Mouse (Mus musculus) neural tube, embryonic 11.5 days (tissue): Measurements from ENCODE around the gene Ccr9. TPM values are rescaled to one million over a fixed set of nuclear protein-coding genes. Genes with fewer than 3 reads are reported as not detected.

ENCODE experiments used
- ATAC-seq: fragments of 200-750 bp; cut with Nextera tagmentation; 2 replicates; pipeline ENCODE4 v1.8.0; 2017; ENCODE audit warnings: moderate number of reproducible peaks, mild to moderate bottlenecking, moderate TSS enrichment, moderate library complexity; ENCODE audit not compliant: insufficient read depth, low FRiP score, low TSS enrichment
- DNase-seq: peaks from one replicate; pipeline ENCODE4 v3.0.0-alpha.2; 2015; ENCODE audit warnings: low spot score
- H3K27ac ChIP-seq: fragments of 300-500 bp; sonication (generic); 2 replicates; pipeline ENCODE4 v1.5.1; 2014; ENCODE audit warnings: low read depth, mild to moderate bottlenecking, low read length
- H3K27me3 ChIP-seq: fragments of 300-500 bp; sonication (generic); 2 replicates; pipeline ENCODE4 v1.6.1; 2014; ENCODE audit warnings: mild to moderate bottlenecking, low read length, mixed read lengths; ENCODE audit not compliant: control insufficient read depth, insufficient read depth
- H3K36me3 ChIP-seq: fragments of 300-500 bp; sonication (generic); 2 replicates; pipeline ENCODE4 v1.6.1; 2014; ENCODE audit warnings: mild to moderate bottlenecking, low read length, moderate library complexity, mixed read lengths; ENCODE audit not compliant: control insufficient read depth, insufficient read depth
- H3K4me1 ChIP-seq: fragments of 300-500 bp; sonication (generic); 2 replicates; pipeline ENCODE4 v1.6.1; 2014; ENCODE audit warnings: low read length, mixed read lengths; ENCODE audit not compliant: control insufficient read depth, insufficient read depth
- H3K4me2 ChIP-seq: fragments of 300-500 bp; sonication (generic); 2 replicates; pipeline ENCODE4 v1.6.1; 2014; ENCODE audit warnings: low read depth, mild to moderate bottlenecking, moderate library complexity
- H3K4me3 ChIP-seq: fragments of 300-500 bp; sonication (generic); 2 replicates; pipeline ENCODE4 v1.5.1; 2014; ENCODE audit warnings: low read depth, low read length
- H3K9ac ChIP-seq: fragments of 300-500 bp; sonication (generic); 2 replicates; pipeline ENCODE4 v1.6.1; 2014; ENCODE audit warnings: mild to moderate bottlenecking, low read length
- H3K9me3 ChIP-seq: fragments of 300-500 bp; sonication (generic); 2 replicates; pipeline ENCODE4 v1.6.1; 2016; ENCODE audit warnings: low read length; ENCODE audit not compliant: control insufficient read depth
- WGBS: fragments of 180-500 bp; shearing (Covaris S2); extraction: QIAGEN DNeasy Blood & Tissue Kit; methylation state at CpG from one replicate; pipeline ENCODE4 v1.1.7; 2014; 5-methylcytosine and 5-hydroxymethylcytosine counted together
- polyA plus RNA-seq: library from polyadenylated mRNA; unstranded; fragments of >200 nt; fragmentation: Nextera tagmentation; extraction: Ambion mirVana; gene quantifications from 2 replicates; pipeline ENCODE4 v1.2.1, GENCODE M21; 2014

Gene Ccr9
- polyA plus RNA-seq, 1 experiment from 2014 or later: 0.08 TPM

GRCm38 (mm10) chr9:123815444-123815843 lies 137.2 kb downstream of the Ccr9 start:
- WGBS: 81% methylated on average over 3 of the region's 3 CpGs
- Histone ChIP-seq H3K4me3 (no peak overlapping the region), H3K27me3 (no peaks in the 10 kb centered on the region), H3K4me2 (no peak overlapping the region), H3K9ac (no peak overlapping the region), H3K9me3 (no peaks in the 10 kb centered on the region), H3K27ac (no peak overlapping the region), H3K36me3 (peaks cover 6% of the 10 kb centered on the region; the same call in 1 of the 2 replicates), H3K4me1 (no peaks in the 10 kb centered on the region)
- no peak for ATAC-seq
- no peak for DNase-seq

- WGBS: 98% methylated on average over 1 of the region's 1 CpGs
- no peaks in the 10 kb centered on the region for H3K4me1 ChIP-seq
- peaks cover 6% of the 10 kb centered on the region; the same call in 1 of the 2 replicates for H3K36me3 ChIP-seq
- no peaks in the 10 kb centered on the region for H3K27me3 ChIP-seq
- ATAC-seq (no peak), DNase-seq (no peak)
- H3K9ac ChIP-seq: no peak overlapping the region
- H3K9me3 ChIP-seq: no peaks in the 10 kb centered on the region
- no peak overlapping the region for H3K27ac ChIP-seq
- H3K4me2 ChIP-seq: no peak overlapping the region
- H3K4me3 ChIP-seq: no peak overlapping the region
These were observed 137.8 kb downstream of the Ccr9 start for GRCm38 (mm10) chr9:123815996-123816395.

- H3K4me3 ChIP-seq: no peak overlapping the region
- no peak for ATAC-seq
These were observed 140.4 kb downstream of the Ccr9 start for GRCm38 (mm10) chr9:123818601-123819000.

GRCm38 (mm10) chr9:123826631-123827030 lies 148.4 kb downstream of the Ccr9 start:
- peaks cover 4% of the 10 kb centered on the region; the same call in 1 of the 2 replicates for H3K36me3 ChIP-seq
- H3K9ac ChIP-seq: no peak overlapping the region
- no peaks in the 10 kb centered on the region for H3K27me3 ChIP-seq
- H3K4me2 ChIP-seq: no peak overlapping the region
- ATAC-seq (no peak), DNase-seq (no peak)
- WGBS: 91% methylated on average over 3 of the region's 3 CpGs
- H3K27ac ChIP-seq: no peak overlapping the region
- no peaks in the 10 kb centered on the region for H3K4me1 ChIP-seq
- H3K9me3 ChIP-seq: no peaks in the 10 kb centered on the region
- no peak overlapping the region for H3K4me3 ChIP-seq

More at GRCm38 (mm10) chr9:123818601-123819000, 140.4 kb downstream of the Ccr9 start:
- Histone ChIP-seq H3K9ac (no peak overlapping the region), H3K27me3 (no peaks in the 10 kb centered on the region), H3K4me2 (no peak overlapping the region), H3K4me1 (no peaks in the 10 kb centered on the region), H3K27ac (no peak overlapping the region), H3K9me3 (no peaks in the 10 kb centered on the region), H3K36me3 (peaks cover 4% of the 10 kb centered on the region)
- WGBS: 84% methylated on average over 2 of the region's 2 CpGs
- DNase-seq: no peak

- no peak overlapping the region for H3K9ac ChIP-seq
- DNase-seq: no peak
- no peak overlapping the region for H3K4me3 ChIP-seq
- WGBS: 96% methylated on average over 4 of the region's 4 CpGs
- H3K4me1 ChIP-seq: no peaks in the 10 kb centered on the region
- H3K9me3 ChIP-seq: no peaks in the 10 kb centered on the region
- H3K36me3 ChIP-seq: 0 out of 2 replicates have a peak, but pooled peaks cover 4% of the 10 kb centered on the region
- no peak for ATAC-seq
- H3K4me2 ChIP-seq: no peak overlapping the region
- H3K27me3 ChIP-seq: no peaks in the 10 kb centered on the region
- H3K27ac ChIP-seq: no peak overlapping the region
These were observed 150.7 kb downstream of the Ccr9 start for GRCm38 (mm10) chr9:123828916-123829315.

Other genes starting within 250 kb of the Ccr9 start
- 48.1 and 52.4 TPM in 2 replicates for gene Limd1, start 199.7 kb upstream of the Ccr9 start, polyA plus RNA-seq
- 52.4 and 56.3 TPM in 2 replicates for gene Sacm1l, start 148.7 kb upstream of the Ccr9 start, polyA plus RNA-seq
- gene Slc6a20b, start 45.9 kb upstream of the Ccr9 start, polyA plus RNA-seq: 0.08 and 0.20 TPM in 2 replicates
- gene Slc6a20a, start 446 bp downstream of the Ccr9 start, polyA plus RNA-seq: 0.12 and 0.22 TPM in 2 replicates
- 46.6 and 52.5 TPM in 2 replicates for gene Lztfl1, start 39.3 kb downstream of the Ccr9 start, polyA plus RNA-seq
- gene Cxcr6, start 128.0 kb downstream of the Ccr9 start, polyA plus RNA-seq: 0.24 TPM in 1 of 2 replicates, not detected in the other
- gene Fyco1, start 173.5 kb downstream of the Ccr9 start, polyA plus RNA-seq: 6.2 and 6.7 TPM in 2 replicates
- not detected in 2 replicates for gene Xcr1, start 183.6 kb downstream of the Ccr9 start, polyA plus RNA-seq